Mouse (Mus musculus): ENCODE results near the gene Trpd52l3. TPM values are rescaled to one million over a fixed set of nuclear protein-coding genes. Genes with fewer than 3 reads are reported as not detected.
A peak's percentile ranks its signal among the peaks of the same experiment; 100 is the strongest.

Gene Trpd52l3
- total and polyA plus RNA-seq, 3 experiments: 0.05 TPM; not detected in 2

- H3K9me3 ChIP-seq (replicated peaks): peaks cover 5% of the 10 kb centered on the region
- H3K27me3 ChIP-seq (ENCODE audit: insufficient read depth, low read length): peaks cover 3% of the 10 kb centered on the region
- peaks cover 20% of the 10 kb centered on the region for H3K4me1 ChIP-seq (ENCODE audit: insufficient read depth, low read depth, low read length)
- ATAC-seq (ENCODE audit: extremely low read depth, insufficient number of reproducible peaks, low FRiP score, poor library complexity, severe bottlenecking): no peak
- no peak for TF ChIP-seq CTCF (IDR thresholded peaks at IDR 0.05; ENCODE audit: low read depth, low read length)
- TF ChIP-seq TAL1 (conservative IDR thresholded peaks at IDR 0.05; ENCODE audit: low read depth, low read length): no peak
- TF ChIP-seq GATA2 (IDR thresholded peaks at IDR 0.05; ENCODE audit: borderline replicate concordance, low read depth, low read length): no peak
- TF ChIP-seq GATA1 (IDR thresholded peaks at IDR 0.05; ENCODE audit: borderline replicate concordance, low read length): no peak
- no peak for TF ChIP-seq POLR2AphosphoS5 (IDR thresholded peaks at IDR 0.05; ENCODE audit: insufficient replicate concordance, low read depth, low read length)
- DNase-seq (ENCODE audit: low spot score): no peak
- peaks cover 3% of the 10 kb centered on the region for H3K36me3 ChIP-seq (replicated peaks)
- H3K4me3 ChIP-seq (ENCODE audit: low read depth, low read length): no peak overlapping the region
These were observed 25.6 kb downstream of the Trpd52l3 start for GRCm38 (mm10) chr19:30029002-30029710.

- peaks cover 7% of the 10 kb centered on the region for H3K36me3 ChIP-seq (replicated peaks)
- H3K27me3 ChIP-seq (ENCODE audit: insufficient read depth, low read length): peaks cover 3% of the 10 kb centered on the region
- ATAC-seq (ENCODE audit: extremely low read depth, insufficient number of reproducible peaks, low FRiP score, poor library complexity, severe bottlenecking) (peak; percentile 78), DNase-seq (ENCODE audit: low spot score) (peak; percentile 80)
- peaks cover 28% of the 10 kb centered on the region for H3K4me1 ChIP-seq (ENCODE audit: insufficient read depth, low read depth, low read length)
- TF ChIP-seq POLR2AphosphoS5 (IDR thresholded peaks at IDR 0.05; ENCODE audit: insufficient replicate concordance, low read depth, low read length) (no peak), GATA1 (IDR thresholded peaks at IDR 0.05; ENCODE audit: borderline replicate concordance, low read length) (no peak), CTCF (IDR thresholded peaks at IDR 0.05; ENCODE audit: low read depth, low read length) (no peak), GATA2 (IDR thresholded peaks at IDR 0.05; ENCODE audit: borderline replicate concordance, low read depth, low read length) (no peak), TAL1 (conservative IDR thresholded peaks at IDR 0.05; ENCODE audit: low read depth, low read length) (no peak)
- H3K9me3 ChIP-seq (replicated peaks): peaks cover 5% of the 10 kb centered on the region
- H3K4me3 ChIP-seq (ENCODE audit: low read depth, low read length): peak within 1 kb of the TSS; percentile 93
These were observed 26.5 kb downstream of the Trpd52l3 start, which contains the start of gene Uhrf2 for GRCm38 (mm10) chr19:30029894-30030635. Gene Uhrf2, plus strand, starts transcription at chr19:30030513.

GRCm38 (mm10) chr19:30030636-30031467 is 27.3 kb downstream of the Trpd52l3 start:
- Histone ChIP-seq H3K36me3 (replicated peaks) (peaks cover 7% of the 10 kb centered on the region), H3K4me1 (ENCODE audit: insufficient read depth, low read depth, low read length) (peaks cover 33% of the 10 kb centered on the region), H3K9me3 (replicated peaks) (peaks cover 5% of the 10 kb centered on the region), H3K4me3 (ENCODE audit: low read depth, low read length) (peak overlapping the region; percentile 93), H3K27me3 (ENCODE audit: insufficient read depth, low read length) (peaks cover 3% of the 10 kb centered on the region; the same call in 1 of the 2 replicates)
- TF ChIP-seq POLR2AphosphoS5 (IDR thresholded peaks at IDR 0.05; ENCODE audit: insufficient replicate concordance, low read depth, low read length) (no peak), GATA2 (IDR thresholded peaks at IDR 0.05; ENCODE audit: borderline replicate concordance, low read depth, low read length) (no peak), TAL1 (conservative IDR thresholded peaks at IDR 0.05; ENCODE audit: low read depth, low read length) (no peak), CTCF (IDR thresholded peaks at IDR 0.05; ENCODE audit: low read depth, low read length) (no peak), GATA1 (IDR thresholded peaks at IDR 0.05; ENCODE audit: borderline replicate concordance, low read length) (no peak)
- no peak for ATAC-seq (ENCODE audit: extremely low read depth, insufficient number of reproducible peaks, low FRiP score, poor library complexity, severe bottlenecking)
- peak; percentile 13 for DNase-seq (ENCODE audit: low spot score)

- Histone ChIP-seq H3K4me3 (ENCODE audit: low read depth, low read length) (peak overlapping the region; percentile 93), H3K4me1 (ENCODE audit: insufficient read depth, low read depth, low read length) (peaks cover 36% of the 10 kb centered on the region), H3K27me3 (ENCODE audit: insufficient read depth, low read length) (peaks cover 3% of the 10 kb centered on the region; the same call in 1 of the 2 replicates), H3K36me3 (replicated peaks) (peaks cover 7% of the 10 kb centered on the region), H3K9me3 (replicated peaks) (peaks cover 5% of the 10 kb centered on the region)
- ATAC-seq (ENCODE audit: extremely low read depth, insufficient number of reproducible peaks, low FRiP score, poor library complexity, severe bottlenecking) (no peak), DNase-seq (ENCODE audit: low spot score) (no peak)
- no peak for TF ChIP-seq POLR2AphosphoS5 (IDR thresholded peaks at IDR 0.05; ENCODE audit: insufficient replicate concordance, low read depth, low read length)
- no peak for TF ChIP-seq TAL1 (conservative IDR thresholded peaks at IDR 0.05; ENCODE audit: low read depth, low read length)
- TF ChIP-seq GATA1 (IDR thresholded peaks at IDR 0.05; ENCODE audit: borderline replicate concordance, low read length): no peak
- no peak for TF ChIP-seq GATA2 (IDR thresholded peaks at IDR 0.05; ENCODE audit: borderline replicate concordance, low read depth, low read length)
- no peak for TF ChIP-seq CTCF (IDR thresholded peaks at IDR 0.05; ENCODE audit: low read depth, low read length)
These were observed 27.9 kb downstream of the Trpd52l3 start for GRCm38 (mm10) chr19:30031468-30031931.

- no peak for TF ChIP-seq POLR2AphosphoS5 (IDR thresholded peaks at IDR 0.05; ENCODE audit: insufficient replicate concordance, low read depth, low read length)
- TF ChIP-seq GATA2 (IDR thresholded peaks at IDR 0.05; ENCODE audit: borderline replicate concordance, low read depth, low read length): no peak
- no peak for TF ChIP-seq GATA1 (IDR thresholded peaks at IDR 0.05; ENCODE audit: borderline replicate concordance, low read length)
- Histone ChIP-seq H3K36me3 (replicated peaks) (peaks cover 7% of the 10 kb centered on the region), H3K4me1 (ENCODE audit: insufficient read depth, low read depth, low read length) (peaks cover 42% of the 10 kb centered on the region), H3K9me3 (replicated peaks) (peaks cover 5% of the 10 kb centered on the region), H3K27me3 (ENCODE audit: insufficient read depth, low read length) (no peaks in the 10 kb centered on the region), H3K4me3 (ENCODE audit: low read depth, low read length) (peak overlapping the region; percentile 93; the same call in 1 of the 2 replicates)
- ATAC-seq (ENCODE audit: extremely low read depth, insufficient number of reproducible peaks, low FRiP score, poor library complexity, severe bottlenecking): no peak
- DNase-seq (ENCODE audit: low spot score): no peak
These were observed 28.6 kb downstream of the Trpd52l3 start for GRCm38 (mm10) chr19:30032206-30032605.

Measured in G1E (cell line).